Mouse (Mus musculus): ENCODE measurements around the gene Cd79a. TPM values are rescaled to one million over a fixed set of nuclear protein-coding genes. Genes with fewer than 3 reads are reported as not detected.

Cd79a gene
- polyA plus RNA-seq, 1 experiment from 2014 or later, result 0.89 TPM

- peaks cover 46% of the 10 kb centered on the region for H3K4me1 ChIP-seq
Observed at GRCm38 (mm10) chr7:24902630-24903443, 5.7 kb downstream of the Cd79a start, which contains the start of gene Arhgef1. Gene Arhgef1 (plus strand): TSS chr7:24902912.

GRCm38 (mm10) chr7:24903444-24903825, 6.3 kb downstream of the Cd79a start:
- peak overlapping the region; percentile 81 for H3K4me3 ChIP-seq
- no peak for ATAC-seq (ENCODE audit: insufficient number of reproducible peaks, insufficient read depth, low FRiP score, low TSS enrichment, low read depth)
- no peaks in the 10 kb centered on the region for H3K27me3 ChIP-seq
- H3K4me2 ChIP-seq, result peak overlapping the region; percentile 76
- H3K9ac ChIP-seq, result peak overlapping the region; percentile 84
- H3K4me1 ChIP-seq, result peaks cover 48% of the 10 kb centered on the region
- 28% methylated on average over 10 of the region's 10 CpGs for WGBS
- peaks cover 10% of the 10 kb centered on the region for H3K36me3 ChIP-seq
- no peaks in the 10 kb centered on the region for H3K9me3 ChIP-seq
- H3K27ac ChIP-seq, result peak overlapping the region; percentile 87

More at GRCm38 (mm10) chr7:24902630-24903443, 5.7 kb downstream of the Cd79a start, which contains the start of gene Arhgef1:
- Histone ChIP-seq H3K9ac (peak within 1 kb of the TSS; percentile 84), H3K9me3 (no peaks in the 10 kb centered on the region), H3K4me3 (peak within 1 kb of the TSS; percentile 81), H3K27me3 (no peaks in the 10 kb centered on the region), H3K27ac (peak within 1 kb of the TSS; percentile 87), H3K36me3 (0 out of 2 replicates have a peak, but pooled peaks cover 4% of the 10 kb centered on the region), H3K4me2 (peak within 1 kb of the TSS; percentile 76)
- ATAC-seq (ENCODE audit: insufficient number of reproducible peaks, insufficient read depth, low FRiP score, low TSS enrichment, low read depth), result no peak
- WGBS, result 6% methylated on average over 48 of the region's 68 CpGs

- H3K4me1 ChIP-seq, result peaks cover 48% of the 10 kb centered on the region
Observed at GRCm38 (mm10) chr7:24904070-24904483, 6.9 kb downstream of the Cd79a start.

GRCm38 (mm10) chr7:24904936-24905335, 7.8 kb downstream of the Cd79a start:
- Histone ChIP-seq H3K4me3 (peak overlapping the region; percentile 81), H3K27me3 (no peaks in the 10 kb centered on the region), H3K4me2 (peak overlapping the region; percentile 76), H3K36me3 (peaks cover 23% of the 10 kb centered on the region), H3K9me3 (no peaks in the 10 kb centered on the region), H3K27ac (peak overlapping the region; percentile 76; the same call in 1 of the 2 replicates), H3K4me1 (peaks cover 48% of the 10 kb centered on the region), H3K9ac (peak overlapping the region; percentile 85)
- ATAC-seq (ENCODE audit: insufficient number of reproducible peaks, insufficient read depth, low FRiP score, low TSS enrichment, low read depth), result no peak
- WGBS, result 21% methylated on average over 3 of the region's 3 CpGs

More at GRCm38 (mm10) chr7:24904070-24904483, 6.9 kb downstream of the Cd79a start:
- no peaks in the 10 kb centered on the region for H3K27me3 ChIP-seq
- peak overlapping the region; percentile 85 for H3K9ac ChIP-seq
- peak; percentile 95 for ATAC-seq (ENCODE audit: insufficient number of reproducible peaks, insufficient read depth, low FRiP score, low TSS enrichment, low read depth)
- H3K36me3 ChIP-seq, result peaks cover 17% of the 10 kb centered on the region
- H3K4me3 ChIP-seq, result peak overlapping the region; percentile 81
- under 1% methylated on average over 29 of the region's 30 CpGs for WGBS
- peak overlapping the region; percentile 76 for H3K4me2 ChIP-seq
- no peaks in the 10 kb centered on the region for H3K9me3 ChIP-seq
- peak overlapping the region; percentile 87 for H3K27ac ChIP-seq

- Histone ChIP-seq H3K4me3 (no peak overlapping the region; the same call in 1 of the 2 replicates), H3K4me1 (peaks cover 48% of the 10 kb centered on the region), H3K36me3 (peaks cover 35% of the 10 kb centered on the region), H3K27me3 (no peaks in the 10 kb centered on the region), H3K9me3 (no peaks in the 10 kb centered on the region), H3K4me2 (peak overlapping the region; percentile 37), H3K27ac (peak overlapping the region; percentile 62), H3K9ac (peak overlapping the region; percentile 85)
- 31% methylated on average over 6 of the region's 6 CpGs for WGBS
- no peak for ATAC-seq (ENCODE audit: insufficient number of reproducible peaks, insufficient read depth, low FRiP score, low TSS enrichment, low read depth)
Observed at GRCm38 (mm10) chr7:24906551-24906950, 9.4 kb downstream of the Cd79a start.

- Histone ChIP-seq H3K4me2 (peak overlapping the region; percentile 37), H3K9me3 (no peaks in the 10 kb centered on the region), H3K4me3 (no peak overlapping the region), H3K36me3 (peaks cover 42% of the 10 kb centered on the region), H3K4me1 (peaks cover 44% of the 10 kb centered on the region), H3K27ac (peak overlapping the region; percentile 62), H3K27me3 (no peaks in the 10 kb centered on the region), H3K9ac (peak overlapping the region; percentile 85)
- 11% methylated on average over 13 of the region's 13 CpGs for WGBS
- ATAC-seq (ENCODE audit: insufficient number of reproducible peaks, insufficient read depth, low FRiP score, low TSS enrichment, low read depth), result 0 out of 2 replicates have a peak, but pooled peaks have one; percentile 26
Observed at GRCm38 (mm10) chr7:24907211-24907748, 10.1 kb downstream of the Cd79a start.

GRCm38 (mm10) chr7:24912480-24912879, 15.3 kb downstream of the Cd79a start:
- ATAC-seq (ENCODE audit: insufficient number of reproducible peaks, insufficient read depth, low FRiP score, low TSS enrichment, low read depth), result no peak

GRCm38 (mm10) chr7:24918763-24919323, 21.7 kb downstream of the Cd79a start:
- no peak overlapping the region for H3K27ac ChIP-seq
- H3K4me2 ChIP-seq, result no peak overlapping the region
- no peaks in the 10 kb centered on the region for H3K4me1 ChIP-seq
- 89% methylated on average over 20 of the region's 20 CpGs for WGBS
- ATAC-seq (ENCODE audit: insufficient number of reproducible peaks, insufficient read depth, low FRiP score, low TSS enrichment, low read depth), result peak; percentile 62; the same call in 1 of the 2 replicates
- H3K36me3 ChIP-seq, result peaks cover 73% of the 10 kb centered on the region
- H3K9ac ChIP-seq, result no peak overlapping the region
- no peak overlapping the region for H3K4me3 ChIP-seq
- no peaks in the 10 kb centered on the region for H3K27me3 ChIP-seq
- H3K9me3 ChIP-seq, result no peaks in the 10 kb centered on the region

More at GRCm38 (mm10) chr7:24912480-24912879, 15.3 kb downstream of the Cd79a start:
- H3K9ac ChIP-seq, result no peak overlapping the region
- peaks cover 68% of the 10 kb centered on the region for H3K36me3 ChIP-seq
- peaks cover 6% of the 10 kb centered on the region for H3K4me1 ChIP-seq
- no peak overlapping the region for H3K4me2 ChIP-seq
- H3K27ac ChIP-seq, result no peak overlapping the region
- WGBS, result 92% methylated on average over 14 of the region's 14 CpGs
- no peak overlapping the region for H3K4me3 ChIP-seq
- no peaks in the 10 kb centered on the region for H3K27me3 ChIP-seq
- no peaks in the 10 kb centered on the region for H3K9me3 ChIP-seq

- H3K9ac ChIP-seq, result no peak overlapping the region
- ATAC-seq (ENCODE audit: insufficient number of reproducible peaks, insufficient read depth, low FRiP score, low TSS enrichment, low read depth), result no peak
- H3K27me3 ChIP-seq, result no peaks in the 10 kb centered on the region
- H3K9me3 ChIP-seq, result no peaks in the 10 kb centered on the region
- no peak overlapping the region for H3K27ac ChIP-seq
- 86% methylated on average over 9 of the region's 9 CpGs for WGBS
- H3K4me3 ChIP-seq, result no peak overlapping the region
- H3K4me1 ChIP-seq, result no peaks in the 10 kb centered on the region
- H3K36me3 ChIP-seq, result peaks cover 82% of the 10 kb centered on the region
- H3K4me2 ChIP-seq, result no peak overlapping the region
Observed at GRCm38 (mm10) chr7:24919728-24920127, 22.5 kb downstream of the Cd79a start.

GRCm38 (mm10) chr7:24930475-24930874, 33.3 kb downstream of the Cd79a start:
- H3K36me3 ChIP-seq, result peaks cover 20% of the 10 kb centered on the region
- no peak overlapping the region for H3K27ac ChIP-seq
- H3K4me1 ChIP-seq, result peaks cover 22% of the 10 kb centered on the region
- no peak overlapping the region for H3K4me2 ChIP-seq
- no peak for ATAC-seq (ENCODE audit: insufficient number of reproducible peaks, insufficient read depth, low FRiP score, low TSS enrichment, low read depth)
- 49% methylated on average over 6 of the region's 6 CpGs for WGBS
- peaks cover 79% of the 10 kb centered on the region for H3K27me3 ChIP-seq
- H3K4me3 ChIP-seq, result no peak overlapping the region
- H3K9me3 ChIP-seq, result no peaks in the 10 kb centered on the region
- no peak overlapping the region for H3K9ac ChIP-seq

GRCm38 (mm10) chr7:24931651-24932050, 34.5 kb downstream of the Cd79a start:
- Histone ChIP-seq H3K36me3 (peaks cover 9% of the 10 kb centered on the region), H3K4me2 (no peak overlapping the region), H3K27ac (no peak overlapping the region), H3K9ac (no peak overlapping the region), H3K4me1 (peaks cover 22% of the 10 kb centered on the region), H3K4me3 (no peak overlapping the region), H3K27me3 (peaks cover 91% of the 10 kb centered on the region), H3K9me3 (no peaks in the 10 kb centered on the region)
- WGBS, result 1% methylated on average over 15 of the region's 15 CpGs
- ATAC-seq (ENCODE audit: insufficient number of reproducible peaks, insufficient read depth, low FRiP score, low TSS enrichment, low read depth), result no peak
